Mouse (Mus musculus) bone marrow, adult 2 months (tissue): Measurements from ENCODE around the gene Cadm4.

ENCODE experiments used
- CTCF ChIP-seq: fragments of 200-500 bp; IDR thresholded peaks from 2 replicates; pipeline ENCODE4 v1.5.1; 2011; ENCODE audit warnings: low read length, control low read depth; ENCODE audit not compliant: control insufficient read depth, insufficient read depth
- POLR2A ChIP-seq: fragments of 200-500 bp; IDR thresholded peaks from 2 replicates; pipeline ENCODE4 v1.6.1; 2011; ENCODE audit warnings: low read depth, mild to moderate bottlenecking, control low read depth, low read length, borderline replicate concordance; ENCODE audit not compliant: control insufficient read depth

DNA sequence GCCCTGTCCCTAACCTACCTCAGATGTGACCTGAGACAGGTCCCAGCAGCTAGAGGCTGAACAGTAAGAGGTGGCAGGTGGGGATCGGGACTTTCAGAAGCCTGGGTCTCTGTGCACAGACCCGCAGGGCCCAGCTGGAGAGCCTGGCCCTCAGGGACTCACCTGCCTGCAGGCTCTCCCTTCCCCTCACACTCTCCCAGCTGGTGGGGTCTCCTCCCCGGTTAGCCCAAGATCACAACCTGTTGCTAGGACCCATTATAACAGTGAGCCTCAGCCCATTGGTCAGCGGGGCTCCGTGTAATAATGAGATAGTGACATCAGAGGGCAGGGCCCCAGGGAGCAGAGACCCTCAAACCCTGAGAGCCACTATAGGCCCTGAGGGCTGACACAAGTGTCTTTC, 46.5 kb upstream of the Cadm4 start:
- no peak for TF ChIP-seq CTCF
- TF ChIP-seq POLR2A = no peak
